Mouse (Mus musculus): Measurements from ENCODE around the gene Mapk14. TPM values are rescaled to one million over a fixed set of nuclear protein-coding genes. Genes with fewer than 3 reads are reported as not detected.

The Mapk14 gene
- polyA plus RNA-seq, 1 experiment: 114 TPM

- TF ChIP-seq POLR2A (IDR thresholded peaks at IDR 0.05; ENCODE audit: borderline replicate concordance, insufficient read depth, low read length) (no peak), CTCF (IDR thresholded peaks at IDR 0.05; ENCODE audit: borderline replicate concordance, insufficient read depth, low read depth, low read length) (no peak)
- Histone ChIP-seq H3K4me3 (replicated peaks; ENCODE audit: insufficient read depth, low read depth, low read length) (no peak overlapping the region), H3K27me3 (ENCODE audit: control insufficient read depth, insufficient read depth, low read length) (no peaks in the 10 kb centered on the region), H3K4me1 (ENCODE audit: control insufficient read depth, insufficient read depth, low read length) (no peaks in the 10 kb centered on the region), H3K27ac (ENCODE audit: insufficient read depth, low read length) (no peak overlapping the region)
- WGBS: 38% methylated on average over 6 of the region's 6 CpGs
- DNase-seq: no peak
These were observed 31.6 kb upstream of the Mapk14 start for GRCm38 (mm10) chr17:28659564-28659963.

GRCm38 (mm10) chr17:28682311-28683084, 8.6 kb upstream of the Mapk14 start:
- no peaks in the 10 kb centered on the region for H3K27me3 ChIP-seq (ENCODE audit: control insufficient read depth, insufficient read depth, low read length)
- TF ChIP-seq POLR2A (IDR thresholded peaks at IDR 0.05; ENCODE audit: borderline replicate concordance, insufficient read depth, low read length): no peak
- TF ChIP-seq CTCF (IDR thresholded peaks at IDR 0.05; ENCODE audit: borderline replicate concordance, insufficient read depth, low read depth, low read length): no peak
- WGBS: 83% methylated on average over 13 of the region's 13 CpGs
- H3K27ac ChIP-seq (ENCODE audit: insufficient read depth, low read length): no peak overlapping the region
- H3K4me1 ChIP-seq (ENCODE audit: control insufficient read depth, insufficient read depth, low read length): no peaks in the 10 kb centered on the region
- no peak overlapping the region for H3K4me3 ChIP-seq (replicated peaks; ENCODE audit: insufficient read depth, low read depth, low read length)
- no peak for DNase-seq

GRCm38 (mm10) chr17:28683601-28684000, 7.5 kb upstream of the Mapk14 start:
- Histone ChIP-seq H3K4me3 (replicated peaks; ENCODE audit: insufficient read depth, low read depth, low read length) (no peak overlapping the region), H3K27ac (ENCODE audit: insufficient read depth, low read length) (no peak overlapping the region), H3K27me3 (ENCODE audit: control insufficient read depth, insufficient read depth, low read length) (no peaks in the 10 kb centered on the region), H3K4me1 (ENCODE audit: control insufficient read depth, insufficient read depth, low read length) (no peaks in the 10 kb centered on the region)
- WGBS: 66% methylated on average over 1 of the region's 1 CpGs
- no peak for TF ChIP-seq POLR2A (IDR thresholded peaks at IDR 0.05; ENCODE audit: borderline replicate concordance, insufficient read depth, low read length)
- TF ChIP-seq CTCF (IDR thresholded peaks at IDR 0.05; ENCODE audit: borderline replicate concordance, insufficient read depth, low read depth, low read length): no peak
- DNase-seq: no peak

- 76% methylated on average over 19 of the region's 19 CpGs for WGBS
- Histone ChIP-seq H3K27me3 (ENCODE audit: control insufficient read depth, insufficient read depth, low read length) (no peaks in the 10 kb centered on the region), H3K4me1 (ENCODE audit: control insufficient read depth, insufficient read depth, low read length) (no peaks in the 10 kb centered on the region), H3K27ac (ENCODE audit: insufficient read depth, low read length) (no peak overlapping the region), H3K4me3 (replicated peaks; ENCODE audit: insufficient read depth, low read depth, low read length) (no peak overlapping the region)
- TF ChIP-seq CTCF (IDR thresholded peaks at IDR 0.05; ENCODE audit: borderline replicate concordance, insufficient read depth, low read depth, low read length) (no peak), POLR2A (IDR thresholded peaks at IDR 0.05; ENCODE audit: borderline replicate concordance, insufficient read depth, low read length) (no peak)
- DNase-seq: no peak
These were observed 6.5 kb upstream of the Mapk14 start for GRCm38 (mm10) chr17:28684631-28685030.

GRCm38 (mm10) chr17:28687354-28687753, 3.8 kb upstream of the Mapk14 start:
- Histone ChIP-seq H3K4me1 (ENCODE audit: control insufficient read depth, insufficient read depth, low read length) (no peaks in the 10 kb centered on the region; the same call in 1 of the 2 replicates), H3K27me3 (ENCODE audit: control insufficient read depth, insufficient read depth, low read length) (no peaks in the 10 kb centered on the region), H3K4me3 (replicated peaks; ENCODE audit: insufficient read depth, low read depth, low read length) (no peak overlapping the region), H3K27ac (ENCODE audit: insufficient read depth, low read length) (no peak overlapping the region)
- TF ChIP-seq POLR2A (IDR thresholded peaks at IDR 0.05; ENCODE audit: borderline replicate concordance, insufficient read depth, low read length) (no peak), CTCF (IDR thresholded peaks at IDR 0.05; ENCODE audit: borderline replicate concordance, insufficient read depth, low read depth, low read length) (no peak)
- no peak for DNase-seq
- WGBS: 57% methylated on average over 4 of the region's 4 CpGs

GRCm38 (mm10) chr17:28689586-28690283, 1.4 kb upstream of the Mapk14 start, which contains the start of gene Slc26a8:
Gene Slc26a8, minus strand, starts transcription at chr17:28690233.
- no peaks in the 10 kb centered on the region for H3K27me3 ChIP-seq (ENCODE audit: control insufficient read depth, insufficient read depth, low read length)
- peak; percentile 63 to 71 for DNase-seq
- H3K4me1 ChIP-seq (ENCODE audit: control insufficient read depth, insufficient read depth, low read length): peaks cover 2% of the 10 kb centered on the region; the same call in 1 of the 2 replicates
- WGBS: 11% methylated on average over 40 of the region's 40 CpGs
- H3K4me3 ChIP-seq (replicated peaks; ENCODE audit: insufficient read depth, low read depth, low read length): peak within 1 kb of the TSS; percentile 87
- H3K27ac ChIP-seq (ENCODE audit: insufficient read depth, low read length): peak within 1 kb of the TSS; percentile 80
- no peak for TF ChIP-seq POLR2A (IDR thresholded peaks at IDR 0.05; ENCODE audit: borderline replicate concordance, insufficient read depth, low read length)
- TF ChIP-seq CTCF (IDR thresholded peaks at IDR 0.05; ENCODE audit: borderline replicate concordance, insufficient read depth, low read depth, low read length): no peak

- Histone ChIP-seq H3K27me3 (ENCODE audit: control insufficient read depth, insufficient read depth, low read length) (no peaks in the 10 kb centered on the region), H3K4me1 (ENCODE audit: control insufficient read depth, insufficient read depth, low read length) (peaks cover 7% of the 10 kb centered on the region), H3K27ac (ENCODE audit: insufficient read depth, low read length) (peak overlapping the region; percentile 87), H3K4me3 (replicated peaks; ENCODE audit: insufficient read depth, low read depth, low read length) (peak overlapping the region; percentile 87)
- under 1% methylated on average over 53 of the region's 53 CpGs for WGBS
- peak; percentile 67 to 71 for DNase-seq
- TF ChIP-seq CTCF (IDR thresholded peaks at IDR 0.05; ENCODE audit: borderline replicate concordance, insufficient read depth, low read depth, low read length) (no peak), POLR2A (IDR thresholded peaks at IDR 0.05; ENCODE audit: borderline replicate concordance, insufficient read depth, low read length) (no peak)
These were observed 685 bp downstream of the Mapk14 start for GRCm38 (mm10) chr17:28691687-28692340.
